Mouse (Mus musculus) cortical plate, adult 2 months (tissue): ENCODE data around the gene Srpk2. TPM values are rescaled to one million over a fixed set of nuclear protein-coding genes. Genes with fewer than 3 reads are reported as not detected.

Source experiments
- H3K27ac ChIP-seq: fragments of 200-500 bp; 2 replicates; pipeline ENCODE4 v1.5.1; 2012; ENCODE audit warnings: low read length, control low read depth, inconsistent platforms; ENCODE audit not compliant: insufficient read depth
- H3K4me1 ChIP-seq: fragments of 200-500 bp; 2 replicates; pipeline ENCODE4 v1.6.1; 2011; ENCODE audit warnings: low read length; ENCODE audit not compliant: control insufficient read depth, insufficient read depth
- H3K4me3 ChIP-seq: fragments of 200-500 bp; 2 replicates; pipeline ENCODE4 v1.5.1; 2011; ENCODE audit warnings: mild to moderate bottlenecking, low read length, control low read depth; ENCODE audit not compliant: insufficient read depth
- CTCF ChIP-seq: fragments of 200-500 bp; IDR thresholded peaks from 2 replicates; pipeline ENCODE4 v1.5.1; 2011; ENCODE audit warnings: mild to moderate bottlenecking, control low read depth, low read length; ENCODE audit not compliant: insufficient read depth; ENCODE audit errors: extremely low read depth
- POLR2A ChIP-seq: fragments of 200-500 bp; IDR thresholded peaks from 2 replicates; pipeline ENCODE4 v1.6.1; 2011; ENCODE audit warnings: mild to moderate bottlenecking, low read length, control low read depth; ENCODE audit not compliant: insufficient read depth; ENCODE audit errors: extremely low read depth
- polyA plus RNA-seq: library from polyadenylated mRNA; depleted of rRNA; stranded (reverse); fragments of >200 nt; gene quantifications from 2 replicates; pipeline ENCODE4 v1.2.3, GENCODE M21; 2012

The Srpk2 gene
- polyA plus RNA-seq, 1 experiment: 91.5 TPM

- Histone ChIP-seq H3K4me1 (peaks cover under 1% of the 10 kb centered on the region; the same call in 1 of the 2 replicates), H3K27ac (peak overlapping the region; percentile 89), H3K4me3 (peak overlapping the region; percentile 100)
- peak; percentile 88 for TF ChIP-seq POLR2A
- TF ChIP-seq CTCF: no peak
Measured at GRCm38 (mm10) chr5:23616270-23617103, 67.9 kb downstream of the Srpk2 start.

DNA sequence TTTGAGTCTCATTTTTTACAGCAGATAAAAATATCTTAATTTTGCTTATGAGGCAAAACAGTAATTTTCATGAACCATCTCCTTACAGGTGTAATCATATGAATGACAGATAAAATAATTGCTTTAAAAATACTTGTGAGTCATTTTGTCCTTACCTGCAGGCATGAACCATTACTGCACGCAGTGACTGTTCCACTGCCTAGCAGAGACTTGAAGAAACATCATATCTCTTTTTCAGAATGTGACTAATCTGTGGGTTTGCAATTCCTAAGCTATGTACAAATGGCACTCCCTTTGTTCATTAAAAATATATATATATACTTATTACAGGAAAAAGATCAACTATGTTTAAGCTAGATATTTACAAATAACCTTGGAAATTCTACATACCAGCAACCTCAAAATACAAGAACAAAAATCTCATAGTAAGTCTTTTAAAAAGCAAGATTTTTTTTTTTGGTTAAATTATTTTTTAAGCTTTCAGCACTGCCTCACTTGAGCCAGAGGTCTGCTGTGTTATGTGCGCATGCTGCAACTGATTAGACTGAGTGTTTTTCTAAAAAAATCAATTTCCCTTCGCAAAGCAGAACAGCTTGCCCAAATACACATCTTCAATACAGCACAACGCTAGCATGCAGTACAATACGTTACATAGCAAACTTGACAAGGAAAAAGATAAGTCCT is 68.7 kb downstream of the Srpk2 start:
- H3K27ac ChIP-seq: peak overlapping the region; percentile 89
- peak overlapping the region; percentile 100 for H3K4me3 ChIP-seq
- TF ChIP-seq CTCF: no peak
- TF ChIP-seq POLR2A: no peak
- peaks cover 3% of the 10 kb centered on the region for H3K4me1 ChIP-seq

GRCm38 (mm10) chr5:23612856-23613255 is 71.6 kb downstream of the Srpk2 start:
- Histone ChIP-seq H3K27ac (no peak overlapping the region), H3K4me3 (0 out of 2 replicates have a peak overlapping the region, but pooled peaks have one; percentile 16), H3K4me1 (peaks cover 3% of the 10 kb centered on the region)
- TF ChIP-seq POLR2A (no peak), CTCF (no peak)

GRCm38 (mm10) chr5:23604036-23604705 is 80.2 kb downstream of the Srpk2 start:
- no peak overlapping the region for H3K27ac ChIP-seq
- H3K4me1 ChIP-seq: peaks cover 3% of the 10 kb centered on the region
- H3K4me3 ChIP-seq: no peak overlapping the region
- TF ChIP-seq CTCF: no peak

- Histone ChIP-seq H3K4me3 (no peak overlapping the region), H3K27ac (no peak overlapping the region), H3K4me1 (peaks cover 15% of the 10 kb centered on the region)
- TF ChIP-seq POLR2A (no peak), CTCF (no peak)
Measured at GRCm38 (mm10) chr5:23599750-23600537, 84.5 kb downstream of the Srpk2 start.

- H3K4me1 ChIP-seq: peaks cover 14% of the 10 kb centered on the region
- no peak overlapping the region for H3K4me3 ChIP-seq
- TF ChIP-seq POLR2A (no peak), CTCF (no peak)
- no peak overlapping the region for H3K27ac ChIP-seq
Measured at GRCm38 (mm10) chr5:23599171-23599570, 85.2 kb downstream of the Srpk2 start.

DNA sequence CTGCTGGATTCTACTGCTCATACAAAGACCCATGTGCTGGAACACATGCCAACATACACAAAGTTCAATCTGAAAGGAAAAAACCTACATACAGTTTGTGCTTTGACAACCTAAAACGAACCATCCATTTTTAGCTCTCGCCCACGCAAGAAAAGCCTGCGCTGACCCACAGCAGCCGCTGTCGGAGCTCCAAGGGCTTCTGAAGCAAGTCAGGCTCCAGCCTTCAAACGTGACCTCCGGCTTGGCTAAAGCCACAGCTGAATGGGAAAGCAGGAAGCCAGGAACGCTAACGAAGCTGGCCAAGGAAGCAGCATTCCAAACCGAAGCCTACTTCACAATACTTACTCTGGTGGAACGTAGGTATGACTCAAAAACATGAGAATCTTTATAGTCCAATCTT is 85.9 kb downstream of the Srpk2 start:
- Histone ChIP-seq H3K4me1 (peaks cover 14% of the 10 kb centered on the region), H3K27ac (peak overlapping the region; percentile 8; the same call in 1 of the 2 replicates), H3K4me3 (no peak overlapping the region)
- TF ChIP-seq CTCF (no peak), POLR2A (no peak)

- Histone ChIP-seq H3K27ac (0 out of 2 replicates have a peak overlapping the region, but pooled peaks have one; percentile 45), H3K4me1 (peaks cover 15% of the 10 kb centered on the region), H3K4me3 (no peak overlapping the region)
- no peak for TF ChIP-seq CTCF
- TF ChIP-seq POLR2A: no peak
Measured at GRCm38 (mm10) chr5:23597999-23598398, 86.4 kb downstream of the Srpk2 start.

DNA sequence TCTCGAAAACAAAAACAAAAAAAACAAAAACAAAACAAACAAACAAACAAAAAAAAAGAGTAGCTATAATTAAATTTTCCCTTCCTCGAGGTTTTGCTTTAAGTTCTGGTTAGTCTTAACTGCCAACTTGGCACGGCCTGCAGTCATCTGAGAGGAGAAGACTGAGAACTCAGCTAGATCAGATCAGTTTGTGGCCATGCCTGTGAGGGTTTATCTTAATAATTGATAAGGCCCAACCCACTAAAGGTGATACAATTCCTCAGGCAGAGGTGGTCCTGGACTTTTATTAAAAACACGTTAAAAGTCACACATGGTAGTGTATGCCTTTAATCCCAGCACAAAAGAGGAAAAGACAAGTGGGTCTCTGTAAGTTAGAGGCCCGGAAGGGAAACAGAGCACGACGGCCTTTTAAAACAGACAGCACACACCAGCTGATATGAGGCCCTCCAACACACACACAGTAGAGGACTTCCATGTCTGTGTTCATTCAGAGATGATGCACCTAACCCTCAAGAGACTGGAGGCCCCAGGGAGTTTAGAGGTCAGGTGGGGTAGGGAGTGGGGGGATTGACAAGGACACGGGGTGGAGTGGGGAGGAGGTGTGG is 87.1 kb downstream of the Srpk2 start:
- H3K4me1 ChIP-seq: peaks cover 15% of the 10 kb centered on the region
- no peak for TF ChIP-seq POLR2A
- no peak for TF ChIP-seq CTCF
- no peak overlapping the region for H3K4me3 ChIP-seq
- H3K27ac ChIP-seq: no peak overlapping the region
